Mouse (Mus musculus): ENCODE measurements around the gene Fam102a.
A peak's percentile ranks its signal among the peaks of the same experiment; 100 is the strongest.

The Fam102a gene

DNA sequence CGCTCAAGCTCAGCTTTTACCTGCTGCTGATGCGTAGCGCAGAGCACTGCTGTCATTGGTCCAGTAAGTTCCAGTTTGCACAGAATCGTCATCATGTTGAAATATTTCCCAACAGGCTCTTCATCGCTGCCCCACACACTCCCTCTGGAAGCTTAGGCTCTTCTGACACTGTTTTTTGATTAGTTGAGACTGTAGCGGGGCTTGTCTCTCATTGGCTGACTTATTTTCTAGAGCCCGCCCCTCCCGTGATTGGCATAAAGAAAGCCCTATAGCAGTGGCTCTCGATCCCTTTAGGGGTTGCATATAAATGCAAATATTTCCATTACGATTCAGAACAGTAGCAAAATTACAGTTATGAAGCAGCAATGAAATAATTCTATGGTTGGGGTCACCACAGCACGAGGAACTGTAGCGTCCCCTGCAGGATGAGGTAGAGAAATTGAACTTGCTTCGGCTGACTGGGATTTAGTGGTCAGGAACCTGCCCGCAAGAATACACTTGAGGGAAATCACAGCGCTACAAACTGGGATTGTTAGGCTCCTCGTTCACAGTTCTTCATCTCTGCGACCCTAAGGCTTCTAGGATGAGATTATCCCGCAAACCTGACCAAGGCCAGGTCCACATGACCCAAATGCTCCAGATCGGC lies 46.4 kb downstream of the Fam102a start:
- DNase-seq (ENCODE audit: low read depth) = peak; percentile 24

DNA sequence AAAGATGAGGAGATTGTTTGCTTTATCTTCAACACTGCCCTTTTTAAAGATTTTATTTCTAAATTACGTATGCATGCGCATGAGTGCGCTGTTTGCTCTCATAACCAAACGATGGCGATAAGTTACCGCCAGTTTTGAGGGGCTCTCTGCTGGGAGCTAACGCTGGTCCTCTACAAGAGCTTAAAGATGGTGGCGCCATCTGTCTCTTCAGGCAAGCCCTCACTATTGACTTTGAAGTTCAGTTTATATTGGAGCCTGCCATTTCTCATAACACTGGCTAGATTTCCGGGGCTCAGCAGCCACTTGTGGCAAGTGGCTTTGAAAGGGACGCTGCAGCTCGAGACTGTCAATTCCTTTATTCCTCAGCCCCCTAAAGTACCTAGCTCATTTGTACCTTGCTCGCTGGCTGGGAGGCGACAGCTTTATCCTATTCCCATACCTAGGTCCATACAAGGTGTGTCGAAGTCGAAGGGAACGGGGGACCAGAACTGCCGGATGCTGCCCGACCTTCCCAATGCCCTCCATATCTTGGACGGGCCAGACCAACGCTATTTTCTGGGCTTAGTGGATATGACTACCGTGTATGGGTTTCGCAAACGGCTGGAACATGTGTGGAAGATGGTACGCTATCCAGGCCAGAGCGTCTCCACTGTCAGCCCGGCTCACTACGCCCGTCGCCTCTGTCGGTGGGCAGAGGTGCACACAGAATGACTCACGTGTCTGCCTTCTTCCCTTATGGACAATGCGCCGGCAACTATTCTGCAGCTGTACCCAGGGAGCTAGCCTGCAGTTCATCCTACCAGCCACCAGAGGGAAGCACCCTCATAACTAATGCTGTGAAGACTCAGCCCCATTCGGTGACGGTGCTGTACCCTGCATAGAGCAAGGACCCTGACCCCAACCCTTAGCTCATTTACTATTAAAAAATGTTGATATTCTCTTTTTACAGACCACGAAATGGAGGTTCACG lies 48.0 kb downstream of the Fam102a start:
- peak; percentile 90 for DNase-seq (ENCODE audit: low read depth)

DNA sequence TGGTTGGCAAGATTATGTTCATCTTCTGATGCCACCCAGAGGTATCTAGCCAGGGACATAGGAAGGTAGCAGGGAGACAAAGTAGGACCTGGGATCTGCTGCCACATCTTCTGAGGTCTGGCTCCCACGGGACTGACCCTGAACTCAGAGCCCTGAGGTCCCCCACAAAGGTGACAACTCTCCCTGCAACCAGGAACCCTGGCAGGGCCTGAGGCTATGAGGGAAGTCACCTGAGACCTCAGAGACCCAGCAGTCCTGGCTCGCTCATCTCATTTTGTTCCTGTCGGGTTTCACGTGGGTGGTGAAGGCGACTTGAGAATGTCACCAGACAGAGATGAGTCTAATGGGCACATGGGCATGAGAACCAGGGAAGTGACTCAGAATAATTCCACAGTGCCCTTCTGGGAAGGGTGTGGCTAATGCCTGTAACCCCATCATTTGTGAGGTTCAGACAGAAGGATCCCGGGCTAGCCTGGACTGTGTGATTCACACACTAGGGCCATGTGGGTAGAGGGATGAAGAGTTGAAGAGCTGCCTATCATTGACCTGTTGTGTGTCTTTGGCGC lies 50.1 kb downstream of the Fam102a start:
- DNase-seq (ENCODE audit: low read depth) = peak; percentile 20

DNA sequence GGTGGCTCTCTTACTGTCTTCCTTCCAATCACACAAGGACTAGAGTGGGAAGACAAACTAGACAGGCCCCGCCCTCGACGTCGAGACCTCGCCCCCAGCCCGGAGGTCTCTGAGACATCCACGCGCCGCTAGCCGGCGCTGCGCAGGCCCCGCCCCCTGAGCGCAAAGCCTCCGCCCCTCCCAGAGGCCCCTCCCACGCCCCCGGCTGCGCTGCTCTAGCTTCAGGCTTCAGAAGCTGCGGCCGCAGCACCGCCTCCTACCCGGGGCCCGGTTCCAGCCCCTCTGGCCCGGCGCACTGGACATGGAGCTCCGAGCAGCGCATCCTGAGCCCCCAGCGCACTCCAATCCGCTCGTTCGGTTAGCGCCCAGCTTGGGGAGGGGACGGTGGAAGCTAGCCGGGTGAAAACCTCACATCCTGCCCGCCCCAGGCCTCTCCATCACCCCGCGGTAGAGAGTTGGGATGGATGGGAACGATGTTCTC lies 51.8 kb downstream of the Fam102a start, which contains the start of gene St6galnac4:
Gene St6galnac4, plus strand, starts transcription at position 225 of the 481 bp plus-strand sequence.
- DNase-seq (ENCODE audit: low read depth) = peak; percentile 97

DNA sequence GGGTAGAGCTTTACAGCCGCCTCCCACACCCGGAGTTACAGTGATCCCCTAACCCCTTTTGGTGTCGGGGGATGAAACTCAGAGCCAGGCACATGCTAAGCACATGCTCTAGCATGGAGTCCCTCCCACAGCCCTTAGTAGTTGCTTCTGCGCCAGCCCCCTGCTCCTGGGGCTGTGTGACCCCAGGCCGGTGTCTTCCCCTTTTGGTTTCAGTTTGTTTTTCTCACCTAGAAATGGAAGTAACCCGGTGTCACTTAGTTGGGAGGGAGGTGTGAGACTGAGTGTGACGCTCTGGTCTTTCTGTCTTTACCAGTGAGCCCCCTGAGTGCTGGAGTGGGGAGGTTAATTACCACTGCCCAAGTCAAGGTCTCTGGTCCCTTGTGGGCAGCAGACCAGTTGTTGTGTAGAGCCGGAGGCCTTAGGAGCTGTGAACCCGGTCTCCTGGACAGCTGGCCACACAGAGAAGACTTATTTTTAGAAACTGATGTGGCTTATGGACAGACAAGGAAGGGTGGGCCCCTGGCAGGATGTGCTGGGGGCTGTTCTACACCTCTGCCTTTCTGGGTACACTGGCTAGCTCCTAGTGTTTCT lies 52.7 kb downstream of the Fam102a start:
- peak; percentile 73 for DNase-seq (ENCODE audit: low read depth)

DNA sequence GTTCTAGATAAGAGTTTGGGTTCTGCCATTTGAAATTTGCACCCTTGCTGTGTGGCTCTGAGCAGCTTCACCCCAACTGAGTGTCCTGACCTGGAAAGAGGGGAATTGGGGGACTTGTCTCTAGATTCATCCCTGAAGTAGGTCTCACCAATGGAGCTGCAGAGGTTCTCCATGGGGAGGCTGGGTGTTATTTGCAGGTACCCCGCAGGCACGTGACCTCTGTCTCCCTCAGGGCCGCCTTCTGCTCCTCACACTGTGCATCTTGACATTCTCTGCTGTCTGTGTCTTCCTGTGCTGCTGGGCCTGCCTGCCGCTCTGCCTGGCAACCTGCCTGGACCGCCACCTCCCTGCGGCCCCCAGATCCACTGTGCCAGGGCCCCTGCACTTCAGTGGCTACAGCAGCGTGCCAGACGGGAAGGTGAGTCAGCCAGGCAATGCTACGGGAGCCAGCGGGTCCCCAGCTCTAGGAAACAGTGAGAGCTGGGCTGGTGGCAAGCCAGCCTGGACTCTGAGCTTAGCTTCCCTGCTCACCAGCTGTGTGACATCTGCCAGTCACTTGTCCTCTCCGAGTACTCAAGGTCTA lies 54.2 kb downstream of the Fam102a start:
- no peak for DNase-seq (ENCODE audit: low read depth)

DNA sequence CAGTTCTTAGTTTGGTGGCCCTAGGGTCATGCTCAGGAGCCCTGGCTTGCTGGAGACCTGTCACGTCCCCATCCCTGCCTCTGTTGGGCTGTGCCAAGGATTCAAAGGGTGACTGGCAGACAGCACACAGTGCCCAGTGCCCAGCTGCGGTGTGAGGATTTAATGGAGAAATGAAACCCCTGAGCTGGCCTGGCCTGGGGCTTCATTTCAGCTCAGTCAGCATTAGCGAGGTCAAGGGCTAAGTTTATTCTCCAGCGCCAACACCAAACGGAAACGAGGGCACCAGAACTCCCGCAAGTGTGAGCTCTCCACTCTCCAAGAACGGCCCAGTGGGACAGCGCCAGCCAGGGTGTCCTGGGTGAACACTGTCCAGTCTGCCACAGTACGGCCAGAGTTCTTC lies 55.1 kb downstream of the Fam102a start:
- DNase-seq (ENCODE audit: low read depth) = no peak

DNA sequence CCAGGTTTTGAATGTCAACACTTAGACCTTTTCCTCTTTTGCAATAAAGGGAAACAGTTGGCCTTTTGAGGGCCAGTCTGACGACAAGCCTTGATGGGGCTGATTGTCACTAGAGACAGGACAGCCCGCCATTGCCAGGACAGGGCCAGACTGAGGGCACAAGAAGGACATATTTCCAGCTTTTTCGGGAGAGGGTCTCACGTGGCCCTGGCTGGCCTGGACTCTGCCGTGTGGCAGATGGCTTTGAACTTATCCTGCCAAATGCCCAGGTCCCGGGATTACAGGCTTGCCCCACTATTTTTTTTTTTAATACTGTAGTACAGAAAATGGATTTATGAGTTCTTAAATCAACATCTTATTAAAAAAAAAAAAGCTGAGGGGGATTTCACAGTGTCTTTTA lies 56.1 kb downstream of the Fam102a start:
- DNase-seq (ENCODE audit: low read depth) = no peak

DNA sequence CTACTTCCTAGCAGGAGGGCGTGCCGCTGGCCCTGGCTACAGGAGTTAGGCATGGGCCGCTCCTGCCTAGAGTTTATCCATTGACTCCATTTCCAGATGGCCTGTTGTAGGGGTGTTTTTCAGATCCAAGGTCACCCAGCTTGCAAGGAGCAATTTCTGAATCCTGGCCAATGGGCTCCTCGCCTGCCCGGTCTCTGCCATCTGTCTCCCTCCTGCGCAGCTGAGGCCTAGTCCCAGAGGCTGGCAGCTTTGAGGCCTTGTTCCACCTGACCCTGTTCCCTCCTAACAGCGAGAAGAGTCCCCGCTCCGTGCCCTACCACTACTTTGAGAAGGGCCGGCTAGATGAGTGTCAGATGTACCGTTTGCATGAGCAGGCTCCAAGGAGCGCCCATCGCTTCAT lies 61.6 kb downstream of the Fam102a start:
- DNase-seq (ENCODE audit: low read depth) = no peak

DNA sequence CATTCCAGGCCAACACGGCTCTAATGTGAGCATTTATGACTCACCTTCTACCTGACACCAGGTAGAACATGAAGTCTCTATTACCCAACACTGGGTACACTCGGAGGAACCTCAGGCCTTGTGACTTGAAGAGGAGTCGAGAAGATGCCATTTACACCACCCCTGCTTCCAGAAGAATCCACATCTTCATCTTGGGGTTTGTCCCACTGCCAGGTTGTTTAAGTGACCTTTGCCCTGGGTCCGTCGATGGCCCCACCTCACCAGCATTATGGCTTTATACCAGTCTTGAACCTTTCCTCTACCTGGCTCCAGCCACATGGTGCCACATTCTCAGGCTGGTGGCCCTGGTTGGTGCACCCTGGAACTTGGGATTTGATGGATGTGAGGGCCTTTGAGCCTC lies 62.1 kb downstream of the Fam102a start:
- no peak for DNase-seq (ENCODE audit: low read depth)

DNA sequence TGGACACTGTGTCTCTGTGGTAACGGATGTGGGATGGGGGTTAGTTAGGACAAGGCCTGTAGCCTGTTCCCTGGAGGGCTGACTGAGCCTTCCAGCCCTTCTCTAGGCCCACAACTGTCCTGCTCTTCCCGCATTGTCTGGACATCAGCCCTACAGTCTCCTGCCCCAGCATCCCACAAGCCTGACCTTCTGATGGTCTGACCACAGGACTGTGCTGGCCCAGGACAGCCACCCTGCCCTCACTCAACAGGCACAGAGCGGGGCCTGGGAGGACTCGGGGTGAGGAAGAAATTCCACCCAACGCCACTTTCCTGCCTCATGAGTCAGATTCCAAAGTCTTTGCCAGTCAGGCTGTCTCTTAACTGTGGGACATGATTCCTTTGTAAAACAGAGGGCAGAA lies 62.6 kb downstream of the Fam102a start:
- no peak for DNase-seq (ENCODE audit: low read depth)

DNA sequence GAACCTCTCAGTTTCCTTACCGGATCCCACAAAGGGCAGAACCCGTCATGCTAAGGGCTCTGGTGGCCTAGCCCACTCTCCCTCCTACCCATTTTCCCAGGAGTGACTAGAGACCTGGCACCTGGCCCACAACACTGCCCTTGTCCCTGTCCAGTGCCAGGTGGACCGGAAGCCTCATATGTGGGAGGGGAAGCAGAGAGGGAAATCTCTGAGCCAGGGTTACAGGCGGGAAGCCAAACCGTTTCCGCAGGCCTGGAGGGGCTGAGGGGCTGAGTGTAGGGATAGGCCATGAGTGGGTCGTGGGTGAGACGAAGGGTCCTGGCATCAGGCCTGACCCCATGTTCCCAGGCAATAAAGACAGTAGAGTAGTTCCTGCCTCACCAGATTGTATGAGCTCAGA lies 63.4 kb downstream of the Fam102a start:
- no peak for DNase-seq (ENCODE audit: low read depth)

DNA sequence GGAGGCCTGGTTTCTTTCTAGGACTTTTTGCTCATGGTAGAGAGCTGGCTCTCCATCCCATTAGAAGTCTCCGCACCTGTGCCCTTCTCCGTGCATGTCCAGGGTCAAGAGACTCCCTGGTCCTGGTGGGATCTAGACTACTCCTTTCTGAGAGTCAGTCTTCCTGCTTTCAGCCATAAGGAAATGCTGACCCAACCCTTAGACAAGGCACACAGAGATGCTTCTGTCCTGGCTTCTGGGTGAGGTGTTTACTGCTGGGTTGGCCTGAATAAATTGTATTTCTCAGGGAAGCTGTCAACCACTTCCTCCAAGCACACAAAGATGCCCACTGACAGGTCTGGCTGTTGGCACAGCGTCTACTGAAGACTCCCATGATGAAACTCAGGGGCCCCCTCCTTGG lies 64.3 kb downstream of the Fam102a start, which contains the start of gene St6galnac6:
Gene St6galnac6, plus strand, starts transcription at position 301 of the 400 bp plus-strand sequence.
- no peak for DNase-seq (ENCODE audit: low read depth)

DNA sequence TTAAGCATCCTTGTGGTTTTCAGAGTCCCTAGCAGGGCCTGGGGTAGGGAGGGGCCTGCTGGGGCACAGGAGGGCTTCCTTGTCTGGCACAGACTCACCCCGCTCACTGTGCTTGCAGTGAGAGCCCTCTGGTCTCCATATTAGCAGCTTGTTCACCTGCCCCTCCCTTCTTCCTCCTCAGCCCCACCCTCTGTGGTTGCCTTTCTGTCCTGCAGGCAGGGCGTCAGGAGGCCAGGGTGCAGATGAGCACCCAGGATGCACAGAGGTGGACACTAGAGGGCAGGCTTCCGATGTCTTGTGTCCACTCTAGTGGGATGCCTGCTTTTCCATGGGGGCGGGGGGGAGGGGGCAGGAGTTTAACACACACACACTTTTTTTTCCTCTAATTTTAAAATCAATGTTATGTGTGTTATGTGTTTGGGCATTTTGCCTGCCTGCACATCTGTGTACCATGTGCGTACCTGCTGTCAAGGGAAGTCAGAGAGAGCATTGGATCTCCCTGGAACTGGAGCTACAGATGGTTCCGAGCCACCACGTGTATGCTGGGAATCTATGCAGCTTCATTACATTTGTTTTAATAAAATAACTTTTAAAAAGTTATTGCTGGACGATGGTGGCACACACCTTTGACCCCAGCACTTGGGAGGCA lies 66.4 kb downstream of the Fam102a start:
- DNase-seq (ENCODE audit: low read depth) = peak; percentile 48

DNA sequence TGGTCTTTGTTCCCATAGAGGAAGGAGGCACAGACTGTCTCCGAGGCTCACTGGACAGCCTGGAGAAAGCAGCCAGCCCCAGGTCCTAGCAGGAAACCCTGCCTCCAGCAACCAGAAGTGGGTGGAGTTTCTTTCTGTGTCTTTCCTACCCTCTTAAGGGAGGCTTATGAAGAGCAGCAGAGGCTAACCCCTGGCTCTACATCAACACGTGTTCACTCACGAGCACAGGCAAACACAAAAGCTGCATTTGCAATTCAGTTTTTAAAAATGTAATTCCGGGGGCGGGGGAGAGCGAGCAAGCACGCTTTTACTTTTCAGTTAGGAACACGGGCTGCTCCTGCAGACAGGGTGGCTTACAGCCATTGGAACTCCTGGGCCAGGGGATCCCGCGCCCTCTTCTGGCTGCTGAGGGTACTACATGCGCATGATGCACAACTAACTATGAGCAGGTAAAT lies 67.5 kb downstream of the Fam102a start:
- DNase-seq (ENCODE audit: low read depth) = peak; percentile 91

DNA sequence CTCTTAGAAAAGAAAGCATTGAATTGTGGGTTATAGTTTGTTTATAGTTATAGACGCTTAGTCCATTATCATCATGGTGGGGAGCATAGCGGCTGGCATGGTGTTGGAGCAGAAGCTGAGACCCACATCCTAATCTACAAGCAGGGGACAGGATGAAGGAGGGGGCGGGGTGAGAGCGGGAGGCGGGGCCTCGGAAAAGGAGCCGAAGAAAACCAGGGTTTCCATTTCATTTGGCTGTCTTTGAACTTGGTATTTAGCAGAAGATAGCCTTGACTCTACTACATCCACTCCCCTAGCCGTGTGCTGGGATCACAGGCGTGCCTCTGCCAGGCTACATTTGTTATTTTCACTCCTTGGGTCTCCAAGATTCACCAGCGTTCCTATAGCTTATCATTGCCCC lies 69.5 kb downstream of the Fam102a start:
- DNase-seq (ENCODE audit: low read depth) = no peak

DNA sequence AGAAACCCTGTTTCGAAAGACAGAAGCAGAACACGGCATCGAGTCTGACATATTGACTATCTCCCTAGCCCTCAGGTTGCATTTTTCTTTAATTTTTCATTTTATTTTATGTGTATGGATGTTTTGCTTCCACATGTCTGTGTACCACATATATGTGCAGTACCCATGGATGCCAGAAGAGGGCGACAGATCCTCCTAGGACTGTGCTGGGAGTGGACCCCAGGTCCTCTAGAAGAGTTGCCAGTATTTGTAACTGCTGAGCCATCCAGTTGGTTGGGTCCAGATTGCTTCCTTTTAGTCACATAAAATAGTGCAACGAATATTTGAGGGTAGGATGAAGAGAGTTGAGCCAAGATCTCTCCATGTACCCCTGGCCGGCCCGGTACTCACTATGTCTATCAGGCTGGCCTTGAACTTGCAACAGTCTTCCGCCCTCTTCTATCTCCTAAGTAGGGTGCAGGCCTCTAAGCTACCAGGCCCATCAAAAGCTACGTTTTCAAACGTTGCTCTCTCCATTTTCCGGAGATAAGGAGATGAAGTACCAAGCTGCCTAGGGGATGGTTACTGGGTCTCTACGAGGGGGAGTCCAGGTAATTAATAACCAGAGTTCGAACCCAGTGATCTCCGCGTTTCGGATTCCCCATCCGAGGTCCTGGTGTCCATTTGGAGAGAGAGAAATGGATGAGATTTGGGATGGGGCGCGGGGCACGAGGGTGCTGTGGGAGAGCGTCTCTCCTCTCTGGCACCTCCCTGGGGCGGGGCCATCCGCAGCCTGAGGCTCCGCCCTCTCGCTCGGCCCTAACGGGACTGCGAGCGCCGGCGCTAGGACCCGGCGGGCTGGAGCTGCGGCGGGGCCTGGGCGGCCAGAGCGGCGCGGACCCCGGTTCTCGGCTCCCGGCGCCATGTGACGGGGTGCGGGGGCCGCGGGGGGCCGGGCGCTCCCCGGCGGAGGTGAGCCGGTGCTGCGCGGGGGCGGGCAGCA lies 71.3 kb downstream of the Fam102a start:
- DNase-seq (ENCODE audit: low read depth) = peak; percentile 71

DNA sequence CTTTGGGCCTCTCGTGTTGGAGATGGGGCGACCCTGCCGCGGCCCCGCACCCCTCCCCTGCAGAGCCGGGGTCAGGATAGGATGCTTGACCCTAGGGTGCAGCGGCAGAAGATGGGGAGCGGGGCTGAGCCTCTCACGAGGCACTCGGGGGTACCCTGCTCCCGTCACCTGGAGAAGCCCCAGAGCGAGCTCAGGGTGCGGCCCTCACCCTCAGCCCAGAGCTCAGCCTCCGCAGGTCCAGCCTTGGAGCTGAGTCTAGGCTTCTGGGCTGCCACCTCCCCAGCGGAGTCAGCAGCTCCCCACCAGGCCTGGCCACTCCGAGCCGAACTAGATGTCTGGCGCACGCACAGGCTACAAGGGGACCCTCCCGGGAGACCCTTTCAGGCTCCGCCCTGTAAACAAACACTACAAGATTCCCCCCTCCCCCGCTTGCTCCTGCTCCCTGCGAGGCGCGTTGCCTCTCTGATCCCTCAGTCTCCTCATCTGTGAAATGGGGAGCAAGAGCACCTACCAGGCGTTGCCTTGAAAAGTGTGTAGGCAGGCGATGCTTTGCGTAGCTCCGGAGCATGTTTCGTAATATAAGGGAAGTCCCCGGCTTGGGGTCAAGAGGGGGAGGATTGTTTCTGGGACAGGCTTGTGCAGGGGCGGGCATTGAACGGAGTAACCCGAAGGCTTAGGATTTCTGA lies 72.3 kb downstream of the Fam102a start:
- DNase-seq (ENCODE audit: low read depth) = peak; percentile 56

DNA sequence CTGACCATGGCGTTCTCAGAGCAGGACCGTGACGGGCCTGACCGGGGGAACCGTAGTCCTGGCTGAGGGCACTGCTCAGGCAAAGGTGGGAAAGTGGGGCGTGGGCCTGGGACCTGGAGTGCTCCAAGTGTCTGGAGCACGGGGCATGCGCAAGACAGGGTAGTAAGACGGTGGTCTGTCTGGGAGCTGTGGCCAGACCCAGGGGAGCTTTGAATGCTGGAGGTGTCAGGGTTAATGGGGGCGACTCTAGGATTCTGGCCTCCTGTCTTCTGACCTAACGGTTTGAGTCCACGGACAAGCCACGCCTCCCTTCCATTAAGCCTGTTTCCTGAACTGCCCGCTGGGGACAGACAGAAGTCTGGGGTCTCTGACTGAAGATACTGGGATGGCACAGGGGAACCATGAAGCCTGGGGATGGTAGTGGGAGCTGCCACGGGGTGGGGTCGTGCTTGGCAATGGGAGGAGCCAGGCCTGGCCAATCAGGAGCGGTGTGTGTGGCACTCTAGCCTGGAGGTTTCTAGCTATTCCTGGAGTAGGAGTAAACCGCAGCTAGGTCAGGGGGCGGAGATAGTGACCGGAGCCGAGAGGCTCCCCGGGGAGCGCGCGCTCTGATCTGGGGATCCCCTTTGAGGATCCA lies 73.1 kb downstream of the Fam102a start:
- DNase-seq (ENCODE audit: low read depth) = peak; percentile 26
